Mouse (Mus musculus): Measurements from ENCODE around the gene Abl1. TPM values are rescaled to one million over a fixed set of nuclear protein-coding genes. Genes with fewer than 3 reads are reported as not detected.

The Abl1 gene
- polyA plus RNA-seq, 1 experiment from 2014 or later, result 28.9 TPM

GRCm38 (mm10) chr2:31698209-31698608 lies 10.0 kb downstream of the Abl1 start:
- H3K9me3 ChIP-seq (ENCODE audit: control insufficient read depth, low read length), result no peaks in the 10 kb centered on the region
- H3K4me3 ChIP-seq (ENCODE audit: control insufficient read depth in 1 of 2, insufficient read depth in 1 of 2, low read depth in 1 of 2, low read length in 2 of 2), result no peak overlapping the region
- ATAC-seq (ENCODE audit: insufficient number of reproducible peaks, insufficient read depth, low FRiP score, low read depth), result no peak

GRCm38 (mm10) chr2:31700545-31701446 lies 12.6 kb downstream of the Abl1 start:
- Histone ChIP-seq H3K4me3 (ENCODE audit: control insufficient read depth in 1 of 2, insufficient read depth in 1 of 2, low read depth in 1 of 2, low read length in 2 of 2) (no peak overlapping the region), H3K27ac (replicated peaks in 1 of 2; ENCODE audit: control insufficient read depth in 1 of 2, insufficient read depth in 1 of 2, low read depth in 2 of 2, low read length in 2 of 2) (peak overlapping the region; percentile 64 to 83), H3K27me3 (ENCODE audit: control insufficient read depth, insufficient read depth, low read length) (no peaks in the 10 kb centered on the region), H3K36me3 (ENCODE audit: control insufficient read depth, insufficient read depth, low read length) (peaks cover 32% of the 10 kb centered on the region), H3K9me3 (ENCODE audit: control insufficient read depth, low read length) (no peaks in the 10 kb centered on the region), H3K9ac (ENCODE audit: low read length) (peak overlapping the region; percentile 31; the same call in 1 of the 2 replicates), H3K4me1 (ENCODE audit: control insufficient read depth in 2 of 2, insufficient read depth in 2 of 2, low read length in 2 of 2) (peaks cover 13 to 16% of the 10 kb centered on the region in 2 experiments), H3K4me2 (ENCODE audit: low read length) (0 out of 2 replicates have a peak overlapping the region, but pooled peaks have one; percentile 23)
- WGBS, result 15% methylated on average over 7 of the region's 7 CpGs
- peak; percentile 68; the same call in 1 of the 2 replicates for ATAC-seq (ENCODE audit: insufficient number of reproducible peaks, insufficient read depth, low FRiP score, low read depth)

More at GRCm38 (mm10) chr2:31698209-31698608, 10.0 kb downstream of the Abl1 start:
- Histone ChIP-seq H3K9ac (ENCODE audit: low read length) (no peak overlapping the region), H3K27me3 (ENCODE audit: control insufficient read depth, insufficient read depth, low read length) (no peaks in the 10 kb centered on the region), H3K4me1 (ENCODE audit: control insufficient read depth in 2 of 2, insufficient read depth in 2 of 2, low read length in 2 of 2) (peaks cover 13 to 16% of the 10 kb centered on the region in 2 experiments), H3K36me3 (ENCODE audit: control insufficient read depth, insufficient read depth, low read length) (peaks cover 43% of the 10 kb centered on the region), H3K27ac (replicated peaks in 1 of 2; ENCODE audit: control insufficient read depth in 1 of 2, insufficient read depth in 1 of 2, low read depth in 2 of 2, low read length in 2 of 2) (no peak overlapping the region), H3K4me2 (ENCODE audit: low read length) (no peak overlapping the region)

DNA sequence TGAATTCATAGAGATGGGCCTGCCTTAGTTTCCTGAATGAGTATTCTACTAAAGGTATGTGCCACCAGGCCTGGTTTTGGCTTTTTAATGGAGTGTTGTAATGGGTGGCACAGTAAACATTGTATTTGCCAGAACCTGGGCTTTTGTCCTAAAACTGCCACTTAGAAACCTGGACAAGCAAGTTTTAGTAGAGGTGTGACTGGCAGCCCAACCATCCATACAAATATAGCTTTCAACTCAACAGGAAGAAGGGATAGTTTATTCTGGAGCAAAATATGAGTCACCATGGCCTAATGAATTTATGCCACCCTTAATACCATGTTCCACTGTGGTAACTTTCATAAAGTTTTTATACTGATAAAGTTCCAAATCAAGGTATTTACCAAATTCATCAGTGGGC lies 15.1 kb downstream of the Abl1 start:
- Histone ChIP-seq H3K9me3 (ENCODE audit: control insufficient read depth, low read length) (no peaks in the 10 kb centered on the region), H3K4me2 (ENCODE audit: low read length) (no peak overlapping the region), H3K4me3 (ENCODE audit: control insufficient read depth in 1 of 2, insufficient read depth in 1 of 2, low read depth in 1 of 2, low read length in 2 of 2) (no peak overlapping the region), H3K4me1 (ENCODE audit: control insufficient read depth in 2 of 2, insufficient read depth in 2 of 2, low read length in 2 of 2) (peaks cover 13 to 16% of the 10 kb centered on the region in 2 experiments), H3K36me3 (ENCODE audit: control insufficient read depth, insufficient read depth, low read length) (peaks cover 15% of the 10 kb centered on the region), H3K27ac (replicated peaks in 1 of 2; ENCODE audit: control insufficient read depth in 1 of 2, insufficient read depth in 1 of 2, low read depth in 2 of 2, low read length in 2 of 2) (no peak overlapping the region), H3K9ac (ENCODE audit: low read length) (no peak overlapping the region), H3K27me3 (ENCODE audit: control insufficient read depth, insufficient read depth, low read length) (no peaks in the 10 kb centered on the region)
- no peak for ATAC-seq (ENCODE audit: insufficient number of reproducible peaks, insufficient read depth, low FRiP score, low read depth)

DNA sequence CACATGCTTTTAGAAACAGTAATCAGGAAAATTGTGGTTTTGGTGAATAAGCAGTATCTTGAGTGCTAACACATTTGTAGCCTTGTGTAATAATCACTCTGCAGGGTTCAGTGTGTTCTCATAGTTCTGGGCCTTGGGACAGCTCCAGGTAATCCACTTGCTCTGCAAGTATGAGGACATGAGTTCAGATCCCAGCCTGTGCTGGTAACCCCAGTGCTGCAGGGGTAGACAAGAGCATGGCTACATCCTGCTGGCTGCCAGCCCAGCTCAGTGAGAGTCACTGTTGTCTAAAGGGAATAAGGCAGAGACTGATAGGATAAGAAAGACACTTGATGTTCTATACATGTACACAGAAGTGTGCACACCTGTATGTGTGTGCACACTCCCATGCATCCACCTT lies 17.7 kb downstream of the Abl1 start:
- no peaks in the 10 kb centered on the region for H3K27me3 ChIP-seq (ENCODE audit: control insufficient read depth, insufficient read depth, low read length)
- no peak overlapping the region for H3K9ac ChIP-seq (ENCODE audit: low read length)
- H3K27ac ChIP-seq (replicated peaks in 1 of 2; ENCODE audit: control insufficient read depth in 1 of 2, insufficient read depth in 1 of 2, low read depth in 2 of 2, low read length in 2 of 2), result no peak overlapping the region
- H3K4me3 ChIP-seq (ENCODE audit: control insufficient read depth in 1 of 2, insufficient read depth in 1 of 2, low read depth in 1 of 2, low read length in 2 of 2), result no peak overlapping the region
- no peak for ATAC-seq (ENCODE audit: insufficient number of reproducible peaks, insufficient read depth, low FRiP score, low read depth)
- H3K4me2 ChIP-seq (ENCODE audit: low read length), result no peak overlapping the region
- H3K9me3 ChIP-seq (ENCODE audit: control insufficient read depth, low read length), result no peaks in the 10 kb centered on the region
- H3K36me3 ChIP-seq (ENCODE audit: control insufficient read depth, insufficient read depth, low read length), result peaks cover 10% of the 10 kb centered on the region; the same call in 1 of the 2 replicates
- H3K4me1 ChIP-seq (ENCODE audit: control insufficient read depth in 2 of 2, insufficient read depth in 2 of 2, low read length in 2 of 2), result peaks cover 4% of the 10 kb centered on the region in 2 experiments

DNA sequence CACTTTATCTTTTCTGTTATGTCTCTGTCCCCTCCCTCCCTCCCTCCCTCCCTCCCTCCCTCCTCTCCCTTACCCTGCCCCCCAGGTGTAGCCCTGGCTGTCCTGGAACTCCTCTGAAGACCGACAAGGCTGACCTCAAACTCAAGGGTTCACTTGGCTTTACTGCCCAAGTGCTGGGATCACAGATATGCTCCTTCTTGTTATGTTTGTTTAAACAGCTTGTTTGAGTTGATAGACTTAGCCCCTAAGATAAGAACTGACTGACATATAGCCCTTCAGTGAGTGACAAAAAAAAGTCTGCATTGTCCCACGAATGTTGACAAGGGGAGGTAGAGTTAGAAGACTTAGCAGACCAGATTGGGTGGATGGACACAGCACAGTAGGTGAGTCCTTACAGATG lies 18.4 kb downstream of the Abl1 start:
- H3K4me1 ChIP-seq (ENCODE audit: control insufficient read depth in 2 of 2, insufficient read depth in 2 of 2, low read length in 2 of 2), result no peaks in the 10 kb centered on the region
- H3K9ac ChIP-seq (ENCODE audit: low read length), result no peak overlapping the region
- no peak overlapping the region for H3K4me3 ChIP-seq (ENCODE audit: control insufficient read depth in 1 of 2, insufficient read depth in 1 of 2, low read depth in 1 of 2, low read length in 2 of 2)
- WGBS, result 6% methylated on average over 2 of the region's 2 CpGs
- ATAC-seq (ENCODE audit: insufficient number of reproducible peaks, insufficient read depth, low FRiP score, low read depth), result no peak
- H3K4me2 ChIP-seq (ENCODE audit: low read length), result no peak overlapping the region
- no peaks in the 10 kb centered on the region for H3K27me3 ChIP-seq (ENCODE audit: control insufficient read depth, insufficient read depth, low read length)
- no peaks in the 10 kb centered on the region for H3K9me3 ChIP-seq (ENCODE audit: control insufficient read depth, low read length)
- no peak overlapping the region for H3K27ac ChIP-seq (replicated peaks in 1 of 2; ENCODE audit: control insufficient read depth in 1 of 2, insufficient read depth in 1 of 2, low read depth in 2 of 2, low read length in 2 of 2)
- peaks cover 10% of the 10 kb centered on the region; the same call in 1 of the 2 replicates for H3K36me3 ChIP-seq (ENCODE audit: control insufficient read depth, insufficient read depth, low read length)

DNA sequence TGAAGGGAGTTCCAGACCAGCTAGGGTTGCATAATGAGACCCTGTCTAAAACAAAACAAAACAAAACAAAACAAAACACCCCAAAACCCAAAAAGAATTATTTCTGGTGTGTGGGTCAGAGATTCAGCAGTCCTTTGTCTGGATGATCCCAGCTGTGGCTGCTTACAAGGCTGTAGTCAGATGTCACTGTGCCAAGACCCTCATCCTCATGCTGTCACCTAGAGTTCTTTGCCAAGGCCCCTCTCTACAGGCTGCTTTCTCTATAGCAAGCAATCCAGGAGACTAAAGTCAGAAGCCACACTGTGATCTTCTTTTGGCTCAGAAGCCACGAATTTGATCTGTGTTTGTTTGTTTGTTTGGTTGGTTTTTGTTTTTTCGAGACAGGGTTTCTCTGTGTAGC lies 24.5 kb downstream of the Abl1 start:
- Histone ChIP-seq H3K9ac (ENCODE audit: low read length) (no peak overlapping the region), H3K4me1 (ENCODE audit: control insufficient read depth in 2 of 2, insufficient read depth in 2 of 2, low read length in 2 of 2) (peaks cover 5 to 13% of the 10 kb centered on the region in 2 experiments; a peak in 3 of 4 replicates), H3K36me3 (ENCODE audit: control insufficient read depth, insufficient read depth, low read length) (peaks cover 8% of the 10 kb centered on the region; the same call in 1 of the 2 replicates), H3K27me3 (ENCODE audit: control insufficient read depth, insufficient read depth, low read length) (no peaks in the 10 kb centered on the region), H3K9me3 (ENCODE audit: control insufficient read depth, low read length) (no peaks in the 10 kb centered on the region), H3K4me3 (ENCODE audit: control insufficient read depth in 1 of 2, insufficient read depth in 1 of 2, low read depth in 1 of 2, low read length in 2 of 2) (no peak overlapping the region), H3K4me2 (ENCODE audit: low read length) (no peak overlapping the region), H3K27ac (replicated peaks in 1 of 2; ENCODE audit: control insufficient read depth in 1 of 2, insufficient read depth in 1 of 2, low read depth in 2 of 2, low read length in 2 of 2) (no peak overlapping the region)
- WGBS, result 81% methylated on average over 2 of the region's 2 CpGs
- ATAC-seq (ENCODE audit: insufficient number of reproducible peaks, insufficient read depth, low FRiP score, low read depth), result no peak

- no peaks in the 10 kb centered on the region for H3K9me3 ChIP-seq (ENCODE audit: control insufficient read depth, low read length)
- H3K4me1 ChIP-seq (ENCODE audit: control insufficient read depth in 2 of 2, insufficient read depth in 2 of 2, low read length in 2 of 2), result peaks cover 5 to 13% of the 10 kb centered on the region in 2 experiments; a peak in 3 of 4 replicates
- no peak overlapping the region for H3K4me3 ChIP-seq (ENCODE audit: control insufficient read depth in 1 of 2, insufficient read depth in 1 of 2, low read depth in 1 of 2, low read length in 2 of 2)
- 68% methylated on average over 3 of the region's 3 CpGs for WGBS
- no peak overlapping the region for H3K27ac ChIP-seq (replicated peaks in 1 of 2; ENCODE audit: control insufficient read depth in 1 of 2, insufficient read depth in 1 of 2, low read depth in 2 of 2, low read length in 2 of 2)
- H3K4me2 ChIP-seq (ENCODE audit: low read length), result no peak overlapping the region
- peaks cover 8% of the 10 kb centered on the region; the same call in 1 of the 2 replicates for H3K36me3 ChIP-seq (ENCODE audit: control insufficient read depth, insufficient read depth, low read length)
- ATAC-seq (ENCODE audit: insufficient number of reproducible peaks, insufficient read depth, low FRiP score, low read depth), result no peak
- H3K27me3 ChIP-seq (ENCODE audit: control insufficient read depth, insufficient read depth, low read length), result no peaks in the 10 kb centered on the region
- no peak overlapping the region for H3K9ac ChIP-seq (ENCODE audit: low read length)
Observed at GRCm38 (mm10) chr2:31713813-31714212, 25.6 kb downstream of the Abl1 start.

Data from heart, embryonic 14.5 days (tissue).